Mouse (Mus musculus) cerebellum, adult 11-12 months (tissue): ENCODE data around the gene Rbm8a.
"Not testable (repeated sequence)": the region's sequence is repeated elsewhere in the genome, so short reads cannot be mapped to it uniquely, and the experiment has no call there.

Experiments
- DNase-seq: peaks from one replicate; pipeline ENCODE4 v3.0.0; 2022

Gene Rbm8a

GRCm38 (mm10) chr3:96606007-96606406 lies 23.7 kb upstream of the Rbm8a start:
- DNase-seq: not testable (repeated sequence)

- no peak for DNase-seq
Observed at GRCm38 (mm10) chr3:96606618-96607017, 23.1 kb upstream of the Rbm8a start.

- no peak for DNase-seq
Observed at GRCm38 (mm10) chr3:96617941-96618340, 11.8 kb upstream of the Rbm8a start.

GRCm38 (mm10) chr3:96623201-96623600 lies 6.5 kb upstream of the Rbm8a start:
- DNase-seq: no peak

- no peak for DNase-seq
Observed at GRCm38 (mm10) chr3:96632058-96632457, 2.3 kb downstream of the Rbm8a start.

GRCm38 (mm10) chr3:96634015-96634414 lies 4.3 kb downstream of the Rbm8a start:
- no peak for DNase-seq

- DNase-seq: peak; percentile 82
Observed at GRCm38 (mm10) chr3:96634928-96635879, 5.5 kb downstream of the Rbm8a start, which contains the start of the genes Pex11b and Gm42957. Gene Pex11b, plus strand, starts transcription at chr3:96635376. Gene Gm42957, plus strand, starts transcription at chr3:96635474.

GRCm38 (mm10) chr3:96635906-96636305 lies 6.2 kb downstream of the Rbm8a start:
- no peak for DNase-seq

GRCm38 (mm10) chr3:96636448-96636847 lies 6.7 kb downstream of the Rbm8a start:
- peak; percentile 25 for DNase-seq

- peak; percentile 32 for DNase-seq
Observed at GRCm38 (mm10) chr3:96639219-96639618, 9.5 kb downstream of the Rbm8a start.

- DNase-seq: peak; percentile 32
Observed at GRCm38 (mm10) chr3:96645018-96645649, 15.4 kb downstream of the Rbm8a start, which contains the start of gene Itga10. Gene Itga10, plus strand, starts transcription at chr3:96645584.

GRCm38 (mm10) chr3:96647365-96647764 lies 17.6 kb downstream of the Rbm8a start:
- DNase-seq: no peak

GRCm38 (mm10) chr3:96660901-96661300 lies 31.2 kb downstream of the Rbm8a start:
- no peak for DNase-seq

GRCm38 (mm10) chr3:96662731-96663316 lies 33.1 kb downstream of the Rbm8a start:
- peak; percentile 36 for DNase-seq

- DNase-seq: peak; percentile 86
Observed at GRCm38 (mm10) chr3:96663432-96664239, 33.9 kb downstream of the Rbm8a start.

- not testable (repeated sequence) for DNase-seq
Observed at GRCm38 (mm10) chr3:96665732-96666363, 36.1 kb downstream of the Rbm8a start.

GRCm38 (mm10) chr3:96666916-96667315 lies 37.2 kb downstream of the Rbm8a start:
- no peak for DNase-seq

- no peak for DNase-seq
Observed at GRCm38 (mm10) chr3:96667316-96667715, 37.6 kb downstream of the Rbm8a start.

- DNase-seq: no peak
Observed at GRCm38 (mm10) chr3:96668424-96669067, 38.8 kb downstream of the Rbm8a start.

GRCm38 (mm10) chr3:96669727-96670468 lies 40.2 kb downstream of the Rbm8a start, which contains the start of gene Ankrd35:
Gene Ankrd35, plus strand, starts transcription at chr3:96670131.
- DNase-seq: peak; percentile 87

GRCm38 (mm10) chr3:96671519-96671918 lies 41.8 kb downstream of the Rbm8a start:
- no peak for DNase-seq
